Mouse (Mus musculus) megakaryocyte, embryonic 14.5 days (primary cell): ENCODE measurements around the gene Usp38. TPM values are rescaled to one million over a fixed set of nuclear protein-coding genes. Genes with fewer than 3 reads are reported as not detected.

Source experiments
- H3K27me3 ChIP-seq: replicated peaks from 2 replicates; pipeline ENCODE3; 2012; ENCODE audit warnings: inconsistent platforms
- H3K36me3 ChIP-seq: replicated peaks from 2 replicates; pipeline ENCODE3; 2012; ENCODE audit warnings: low read length, inconsistent platforms, mixed read lengths
- H3K4me1 ChIP-seq: 2 replicates; pipeline ENCODE4 v1.6.1; 2012; ENCODE audit warnings: inconsistent platforms
- H3K4me3 ChIP-seq: replicated peaks from 2 replicates; pipeline ENCODE3; 2012; ENCODE audit warnings: moderate library complexity, mild to moderate bottlenecking, inconsistent platforms
- H3K9me3 ChIP-seq: 2 replicates; pipeline ENCODE4 v1.6.1; 2012; ENCODE audit warnings: inconsistent platforms
- FLI1 ChIP-seq: IDR thresholded peaks from 2 replicates; pipeline ENCODE4 v1.6.1; 2012; ENCODE audit warnings: low read length, inconsistent platforms, mixed read lengths
- GATA1 ChIP-seq: IDR thresholded peaks from 3 replicates; pipeline ENCODE4 v1.6.1; 2012; ENCODE audit warnings: mixed read lengths, low read length, inconsistent platforms, borderline replicate concordance
- polyA plus RNA-seq: library from polyadenylated mRNA; stranded (reverse); fragments of >175 nt; gene quantifications from 2 replicates; pipeline ENCODE4 v1.2.3, GENCODE M21; 2012; ENCODE audit warnings: low replicate concordance; ENCODE audit not compliant: insufficient read depth

Usp38 gene
- polyA plus RNA-seq, 1 experiment: 7.1 TPM

GRCm38 (mm10) chr8:80941621-80942020 lies 73.1 kb downstream of the Usp38 start:
- H3K27me3 ChIP-seq: no peaks in the 10 kb centered on the region
- peaks cover 5% of the 10 kb centered on the region for H3K36me3 ChIP-seq
- H3K4me3 ChIP-seq: no peak overlapping the region
- TF ChIP-seq GATA1: no peak
- TF ChIP-seq FLI1: no peak
- H3K9me3 ChIP-seq: peaks cover 4% of the 10 kb centered on the region
- H3K4me1 ChIP-seq: peaks cover 26% of the 10 kb centered on the region

GRCm38 (mm10) chr8:80937814-80938650 lies 76.7 kb downstream of the Usp38 start:
- TF ChIP-seq GATA1 (no peak), FLI1 (no peak)

More at GRCm38 (mm10) chr8:80937814-80938650, 76.7 kb downstream of the Usp38 start:
- Histone ChIP-seq H3K36me3 (peaks cover 5% of the 10 kb centered on the region), H3K9me3 (peaks cover 4% of the 10 kb centered on the region), H3K27me3 (peaks cover 3% of the 10 kb centered on the region), H3K4me1 (peaks cover 22% of the 10 kb centered on the region), H3K4me3 (no peak overlapping the region)

Other genes starting within 250 kb of the Usp38 start
- 0.44 and 3.2 TPM in 2 replicates for gene Gab1, start 134.4 kb downstream of the Usp38 start, polyA plus RNA-seq